In genomic region chr17:84370385-84370784, GRCm38 (mm10) we compare ENCODE assay signal across 14 mouse cellular contexts.
DNase-seq lines count a peak whose midpoint lies in the region; ATAC-seq and TF ChIP-seq lines count a peak whose summit lies in the region.
"Had no signal": no experiment of that assay in that cellular context is flagged by ENCODE, and none has a peak within 500 bp of the region (broad histone marks: within the 10 kb centered on the region; RNA-seq: fewer than 3 reads in every experiment).

No protein-coding gene starts in this region.

- H3K9me3 ChIP-seq in forebrain, embryonic 14.5 days (replicated peaks; ENCODE audit: control insufficient read depth, low read length): no peaks in the 10 kb centered on the region
- no peaks in the 10 kb centered on the region for H3K9me3 ChIP-seq in forebrain, embryonic 16.5 days (ENCODE audit: control insufficient read depth, low read length)
- no peaks in the 10 kb centered on the region for H3K9me3 ChIP-seq in hindbrain, embryonic 14.5 days (ENCODE audit: control insufficient read depth, low read length)
- H3K9me3 ChIP-seq in hindbrain, embryonic 16.5 days (ENCODE audit: control insufficient read depth, low read length): no peaks in the 10 kb centered on the region
- no peaks in the 10 kb centered on the region for H3K9me3 ChIP-seq in limb, embryonic 12.5 days
- H3K9me3 ChIP-seq: midbrain, embryonic 12.5 days had no signal

- peaks cover 15% of the 10 kb centered on the region for H3K4me1 ChIP-seq in forebrain, embryonic 14.5 days (ENCODE audit: control insufficient read depth, insufficient read depth, low read length)
- H3K4me1 ChIP-seq in forebrain, embryonic 16.5 days (replicated peaks; ENCODE audit: control insufficient read depth, insufficient read depth, low read length): peaks cover 26% of the 10 kb centered on the region
- H3K4me1 ChIP-seq in hindbrain, embryonic 14.5 days (replicated peaks; ENCODE audit: control insufficient read depth, insufficient read depth, low read length): peaks cover 24% of the 10 kb centered on the region
- peaks cover 21% of the 10 kb centered on the region for H3K4me1 ChIP-seq in hindbrain, embryonic 16.5 days (ENCODE audit: control insufficient read depth, insufficient read depth, low read depth, low read length)
- H3K4me1 ChIP-seq in limb, embryonic 12.5 days (replicated peaks): peaks cover 75% of the 10 kb centered on the region

- no peak for ATAC-seq in forebrain, embryonic 14.5 days
- no peak for ATAC-seq in forebrain, embryonic 16.5 days
- no peak for ATAC-seq in hindbrain, embryonic 14.5 days (ENCODE audit: low FRiP score)
- no peak for ATAC-seq in hindbrain, embryonic 16.5 days
- ATAC-seq in limb, embryonic 12.5 days (ENCODE audit: insufficient number of reproducible peaks, insufficient read depth, low FRiP score, low TSS enrichment, low read depth): no peak

- H3K36me3 ChIP-seq in forebrain, embryonic 14.5 days (ENCODE audit: control insufficient read depth, insufficient read depth, low read length): no peaks in the 10 kb centered on the region
- peaks cover 2% of the 10 kb centered on the region; the same call in 1 of the 2 replicates for H3K36me3 ChIP-seq in forebrain, embryonic 16.5 days (ENCODE audit: control insufficient read depth, insufficient read depth)
- H3K36me3 ChIP-seq in hindbrain, embryonic 14.5 days (replicated peaks; ENCODE audit: control insufficient read depth, insufficient read depth): peaks cover 6% of the 10 kb centered on the region; the same call in 1 of the 2 replicates
- no peaks in the 10 kb centered on the region for H3K36me3 ChIP-seq in hindbrain, embryonic 16.5 days (ENCODE audit: control insufficient read depth, insufficient read depth, low read length)
- peaks cover 2% of the 10 kb centered on the region; the same call in 1 of the 2 replicates for H3K36me3 ChIP-seq in limb, embryonic 12.5 days

- no peak overlapping the region for H3K4me2 ChIP-seq in forebrain, embryonic 14.5 days (ENCODE audit: low read length)
- no peak overlapping the region for H3K4me2 ChIP-seq in forebrain, embryonic 16.5 days (ENCODE audit: low read length)
- H3K4me2 ChIP-seq in hindbrain, embryonic 14.5 days (replicated peaks): no peak overlapping the region
- H3K4me2 ChIP-seq in hindbrain, embryonic 16.5 days (ENCODE audit: low read length): no peak overlapping the region
- H3K4me2 ChIP-seq in limb, embryonic 12.5 days: no peak overlapping the region
- H3K4me2 ChIP-seq: midbrain, embryonic 12.5 days had no signal

- DNase-seq in forebrain, embryonic 14.5 days (ENCODE audit: low spot score): peak; percentile 22
- DNase-seq in hindbrain, embryonic 14.5 days (ENCODE audit: low spot score): no peak
- DNase-seq in brain, embryonic 14.5 days (ENCODE audit: low read depth): peak; percentile 50
- no peak for DNase-seq in frontal cortex, postnatal 36 days (ENCODE audit: low spot score in 2 of 2)
- DNase-seq in left cerebral cortex, adult 18-20 months (ENCODE audit: low spot score in 2 of 2): no peak
- DNase-seq: cerebellum, adult 9-10 months; kidney, adult 8-10 months; lung, postnatal 4 days; thymus, postnatal 36 days had no signal

- no peak overlapping the region for H3K9ac ChIP-seq in forebrain, embryonic 14.5 days (ENCODE audit: low read length)
- no peak overlapping the region for H3K9ac ChIP-seq in forebrain, embryonic 16.5 days (replicated peaks; ENCODE audit: low read depth, low read length)
- no peak overlapping the region for H3K9ac ChIP-seq in hindbrain, embryonic 14.5 days
- H3K9ac ChIP-seq in hindbrain, embryonic 16.5 days (ENCODE audit: low read depth, low read length): no peak overlapping the region
- no peak overlapping the region for H3K9ac ChIP-seq in limb, embryonic 12.5 days (replicated peaks)
- H3K9ac ChIP-seq: midbrain, embryonic 12.5 days had no signal

- H3K4me3 ChIP-seq in forebrain, embryonic 14.5 days (ENCODE audit: low read depth, low read length): no peak overlapping the region
- H3K4me3 ChIP-seq in forebrain, embryonic 16.5 days (replicated peaks; ENCODE audit: low read length): no peak overlapping the region
- no peak overlapping the region for H3K4me3 ChIP-seq in hindbrain, embryonic 14.5 days (replicated peaks; ENCODE audit: low read length)
- H3K4me3 ChIP-seq in hindbrain, embryonic 16.5 days (ENCODE audit: low read length): no peak overlapping the region
- H3K4me3 ChIP-seq in limb, embryonic 12.5 days (replicated peaks): no peak overlapping the region
- H3K4me3 ChIP-seq: layer of hippocampus, adult 2 months; midbrain, embryonic 12.5 days had no signal

- 78% methylated on average over 5 of the region's 5 CpGs for WGBS in forebrain, embryonic 14.5 days
- 73% methylated on average over 5 of the region's 5 CpGs for WGBS in forebrain, embryonic 16.5 days
- WGBS in hindbrain, embryonic 14.5 days: 86% methylated on average over 5 of the region's 5 CpGs
- WGBS in hindbrain, embryonic 16.5 days: 75% methylated on average over 5 of the region's 5 CpGs
- WGBS in limb, embryonic 12.5 days: 58% methylated on average over 5 of the region's 5 CpGs

- H3K27ac ChIP-seq in forebrain, embryonic 14.5 days (ENCODE audit: low read depth, low read length): no peak overlapping the region
- no peak overlapping the region for H3K27ac ChIP-seq in forebrain, embryonic 16.5 days (ENCODE audit: low read length)
- H3K27ac ChIP-seq in hindbrain, embryonic 14.5 days: 0 out of 2 replicates have a peak overlapping the region, but pooled peaks have one; percentile 9
- no peak overlapping the region for H3K27ac ChIP-seq in hindbrain, embryonic 16.5 days (ENCODE audit: low read depth, low read length)
- peak overlapping the region; percentile 13; the same call in 1 of the 2 replicates for H3K27ac ChIP-seq in limb, embryonic 12.5 days
- H3K27ac ChIP-seq: layer of hippocampus, adult 2 months; midbrain, embryonic 12.5 days had no signal

- H3K27me3 ChIP-seq in forebrain, embryonic 14.5 days (replicated peaks; ENCODE audit: control insufficient read depth, insufficient read depth, low read length): no peaks in the 10 kb centered on the region
- H3K27me3 ChIP-seq in forebrain, embryonic 16.5 days (replicated peaks; ENCODE audit: control insufficient read depth, insufficient read depth, low read length): no peaks in the 10 kb centered on the region
- H3K27me3 ChIP-seq in hindbrain, embryonic 14.5 days (ENCODE audit: control insufficient read depth, insufficient read depth, low read length): no peaks in the 10 kb centered on the region
- H3K27me3 ChIP-seq in hindbrain, embryonic 16.5 days (replicated peaks; ENCODE audit: control insufficient read depth, insufficient read depth, low read length): no peaks in the 10 kb centered on the region
- H3K27me3 ChIP-seq in limb, embryonic 12.5 days: no peaks in the 10 kb centered on the region
- H3K27me3 ChIP-seq: midbrain, embryonic 12.5 days had no signal

- TF ChIP-seq POLR2A in brain, embryonic 14.5 days (IDR thresholded peaks at IDR 0.05; ENCODE audit: borderline replicate concordance, extremely low read depth, insufficient read depth, insufficient read length, poor library complexity, severe bottlenecking): no peak

- no peak for TF ChIP-seq CTCF in brain, embryonic 14.5 days (IDR thresholded peaks at IDR 0.05; ENCODE audit: borderline replicate concordance, extremely low read depth, insufficient read depth, insufficient read length)

Comparison
In these comparisons a context has a peak if more than half of its experiments do, and no peak if none do; other contexts are left out.
1. H3K27ac ChIP-seq: peak in hindbrain, embryonic 14.5 days (single experiment) and limb, embryonic 12.5 days (single experiment); none in forebrain, embryonic 14.5 days (single experiment), forebrain, embryonic 16.5 days (single experiment) and hindbrain, embryonic 16.5 days (single experiment).
2. DNase-seq: peak in forebrain, embryonic 14.5 days (single experiment) and brain, embryonic 14.5 days (single experiment); none in hindbrain, embryonic 14.5 days (single experiment), frontal cortex, postnatal 36 days (0 of 2) and left cerebral cortex, adult 18-20 months (0 of 2).